Mouse (Mus musculus) heart, embryonic 13.5 days (tissue): ENCODE measurements at regions not wholly inside any gene's neighbourhood (a gene's known extent, or its start where the extent isn't known, plus 50 kb on each side); places are given as distances from the start of the nearest gene placed in this dataset.
A peak's percentile ranks its signal among the peaks of the same experiment; 100 is the strongest.

Experiments used
- ATAC-seq: fragments of 200-750 bp; cut with Nextera tagmentation; 2 replicates; pipeline ENCODE4 v1.8.0; 2017; ENCODE audit warnings: moderate TSS enrichment; ENCODE audit not compliant: insufficient number of reproducible peaks, low FRiP score, low TSS enrichment; ENCODE audit errors: extremely low read depth
- H3K27ac ChIP-seq: fragments of 300-500 bp; sonication (generic); replicated peaks from 2 replicates; pipeline ENCODE4 v1.5.1; 2015; ENCODE audit warnings: moderate library complexity, mild to moderate bottlenecking, inconsistent platforms
- H3K27me3 ChIP-seq: fragments of 300-500 bp; sonication (generic); replicated peaks from 2 replicates; pipeline ENCODE4 v1.6.1; 2015; ENCODE audit warnings: mild to moderate bottlenecking, inconsistent platforms
- H3K36me3 ChIP-seq: fragments of 300-500 bp; sonication (generic); 2 replicates; pipeline ENCODE4 v1.6.1; 2015; ENCODE audit warnings: mild to moderate bottlenecking, inconsistent platforms
- H3K4me1 ChIP-seq: fragments of 300-500 bp; sonication (generic); 2 replicates; pipeline ENCODE4 v1.6.1; 2015; ENCODE audit warnings: inconsistent platforms
- H3K4me2 ChIP-seq: fragments of 300-500 bp; sonication (generic); 2 replicates; pipeline ENCODE4 v1.6.1; 2015; ENCODE audit warnings: inconsistent platforms, mild to moderate bottlenecking, moderate library complexity
- H3K4me3 ChIP-seq: fragments of 300-500 bp; sonication (generic); 2 replicates; pipeline ENCODE4 v1.5.1; 2015; ENCODE audit warnings: moderate library complexity, mild to moderate bottlenecking, inconsistent platforms
- H3K9ac ChIP-seq: fragments of 300-500 bp; sonication (generic); 2 replicates; pipeline ENCODE4 v1.6.1; 2015; ENCODE audit warnings: inconsistent platforms, mild to moderate bottlenecking, moderate library complexity
- H3K9me3 ChIP-seq: fragments of 300-500 bp; sonication (generic); 2 replicates; pipeline ENCODE4 v1.6.1; 2016; ENCODE audit warnings: inconsistent platforms
- WGBS: fragments of 180-500 bp; shearing (Covaris S2); methylation state at CpG from one replicate; pipeline ENCODE4 v1.1.7; 2015; ENCODE audit warnings: mixed read lengths; 5-methylcytosine and 5-hydroxymethylcytosine counted together

GRCm38 (mm10) chr7:117138681-117139080 is 242.1 kb upstream of the Xylt1 start:
- Histone ChIP-seq H3K9me3 (no peaks in the 10 kb centered on the region), H3K36me3 (no peaks in the 10 kb centered on the region), H3K4me2 (no peak overlapping the region), H3K9ac (no peak overlapping the region), H3K4me1 (peaks cover 12% of the 10 kb centered on the region), H3K27ac (no peak overlapping the region), H3K4me3 (no peak overlapping the region), H3K27me3 (no peaks in the 10 kb centered on the region)
- no peak for ATAC-seq
- 54% methylated on average over 1 of the region's 1 CpGs for WGBS

- Histone ChIP-seq H3K4me1 (peaks cover 12% of the 10 kb centered on the region), H3K36me3 (no peaks in the 10 kb centered on the region)
- ATAC-seq: no peak
Observed at GRCm38 (mm10) chr7:117139245-117139970, 241.4 kb upstream of the Xylt1 start.

GRCm38 (mm10) chr7:117139971-117140247 is 240.9 kb upstream of the Xylt1 start:
- no peak for ATAC-seq
- WGBS: 17% methylated on average over 1 of the region's 1 CpGs

More at GRCm38 (mm10) chr7:117139245-117139970, 241.4 kb upstream of the Xylt1 start:
- WGBS: 15% methylated on average over 5 of the region's 5 CpGs
- no peaks in the 10 kb centered on the region for H3K27me3 ChIP-seq
- H3K4me2 ChIP-seq: no peak overlapping the region
- no peak overlapping the region for H3K4me3 ChIP-seq
- H3K9ac ChIP-seq: no peak overlapping the region
- no peaks in the 10 kb centered on the region for H3K9me3 ChIP-seq
- H3K27ac ChIP-seq: no peak overlapping the region

GRCm38 (mm10) chr7:117146809-117147208 is 234.0 kb upstream of the Xylt1 start:
- Histone ChIP-seq H3K9ac (no peak overlapping the region), H3K27me3 (0 out of 2 replicates have a peak, but pooled peaks cover 1% of the 10 kb centered on the region), H3K9me3 (no peaks in the 10 kb centered on the region), H3K4me3 (no peak overlapping the region), H3K4me2 (no peak overlapping the region), H3K27ac (no peak overlapping the region), H3K36me3 (no peaks in the 10 kb centered on the region), H3K4me1 (no peaks in the 10 kb centered on the region)
- ATAC-seq: no peak
- WGBS: 78% methylated on average over 7 of the region's 7 CpGs

More at GRCm38 (mm10) chr7:117139971-117140247, 240.9 kb upstream of the Xylt1 start:
- Histone ChIP-seq H3K9ac (no peak overlapping the region), H3K36me3 (no peaks in the 10 kb centered on the region), H3K4me3 (no peak overlapping the region), H3K4me1 (peaks cover 12% of the 10 kb centered on the region), H3K9me3 (no peaks in the 10 kb centered on the region), H3K27me3 (no peaks in the 10 kb centered on the region), H3K4me2 (no peak overlapping the region), H3K27ac (no peak overlapping the region)

GRCm38 (mm10) chr7:117150355-117150754 is 230.4 kb upstream of the Xylt1 start:
- Histone ChIP-seq H3K4me2 (no peak overlapping the region), H3K36me3 (no peaks in the 10 kb centered on the region), H3K9ac (no peak overlapping the region), H3K4me1 (no peaks in the 10 kb centered on the region), H3K27ac (no peak overlapping the region), H3K27me3 (0 out of 2 replicates have a peak, but pooled peaks cover 3% of the 10 kb centered on the region), H3K9me3 (no peaks in the 10 kb centered on the region), H3K4me3 (no peak overlapping the region)
- no peak for ATAC-seq
- 60% methylated on average over 8 of the region's 8 CpGs for WGBS

GRCm38 (mm10) chr7:117153826-117154550 is 226.8 kb upstream of the Xylt1 start:
- no peak overlapping the region for H3K9ac ChIP-seq
- no peak for ATAC-seq
- H3K4me3 ChIP-seq: no peak overlapping the region
- no peaks in the 10 kb centered on the region for H3K4me1 ChIP-seq
- no peak overlapping the region for H3K27ac ChIP-seq
- H3K9me3 ChIP-seq: no peaks in the 10 kb centered on the region
- no peak overlapping the region for H3K4me2 ChIP-seq
- H3K27me3 ChIP-seq: 0 out of 2 replicates have a peak, but pooled peaks cover 3% of the 10 kb centered on the region
- 56% methylated on average over 5 of the region's 5 CpGs for WGBS
- no peaks in the 10 kb centered on the region for H3K36me3 ChIP-seq

GRCm38 (mm10) chr7:117161193-117161908 is 219.4 kb upstream of the Xylt1 start:
- no peak for ATAC-seq
- no peak overlapping the region for H3K4me2 ChIP-seq
- peaks cover 9% of the 10 kb centered on the region for H3K4me1 ChIP-seq
- no peaks in the 10 kb centered on the region for H3K36me3 ChIP-seq
- no peaks in the 10 kb centered on the region for H3K27me3 ChIP-seq
- no peak overlapping the region for H3K4me3 ChIP-seq
- H3K9me3 ChIP-seq: no peaks in the 10 kb centered on the region
- peak overlapping the region; percentile 7; the same call in 1 of the 2 replicates for H3K9ac ChIP-seq
- no peak overlapping the region for H3K27ac ChIP-seq
- WGBS: 33% methylated on average over 3 of the region's 3 CpGs

GRCm38 (mm10) chr7:117174811-117175422 is 205.9 kb upstream of the Xylt1 start:
- H3K4me2 ChIP-seq: no peak overlapping the region
- no peaks in the 10 kb centered on the region for H3K4me1 ChIP-seq
- no peaks in the 10 kb centered on the region for H3K9me3 ChIP-seq
- H3K4me3 ChIP-seq: no peak overlapping the region
- H3K36me3 ChIP-seq: no peaks in the 10 kb centered on the region
- WGBS: 72% methylated on average over 8 of the region's 8 CpGs
- ATAC-seq: no peak
- H3K27me3 ChIP-seq: no peaks in the 10 kb centered on the region
- H3K9ac ChIP-seq: no peak overlapping the region
- H3K27ac ChIP-seq: no peak overlapping the region

GRCm38 (mm10) chr7:117184011-117184410 is 196.8 kb upstream of the Xylt1 start:
- Histone ChIP-seq H3K9me3 (no peaks in the 10 kb centered on the region), H3K9ac (no peak overlapping the region), H3K4me2 (no peak overlapping the region), H3K36me3 (no peaks in the 10 kb centered on the region), H3K27me3 (no peaks in the 10 kb centered on the region), H3K4me1 (no peaks in the 10 kb centered on the region), H3K27ac (no peak overlapping the region), H3K4me3 (no peak overlapping the region)
- WGBS: 51% methylated on average over 1 of the region's 1 CpGs
- no peak for ATAC-seq

- Histone ChIP-seq H3K4me3 (no peak overlapping the region), H3K27me3 (no peaks in the 10 kb centered on the region), H3K9ac (no peak overlapping the region), H3K4me2 (no peak overlapping the region), H3K36me3 (no peaks in the 10 kb centered on the region), H3K27ac (no peak overlapping the region), H3K9me3 (no peaks in the 10 kb centered on the region), H3K4me1 (no peaks in the 10 kb centered on the region)
- WGBS: 77% methylated on average over 1 of the region's 1 CpGs
- no peak for ATAC-seq
Observed at GRCm38 (mm10) chr7:117185891-117186290, 194.9 kb upstream of the Xylt1 start.

- no peak for ATAC-seq
- 60% methylated on average over 3 of the region's 3 CpGs for WGBS
- no peak overlapping the region for H3K4me3 ChIP-seq
Observed at GRCm38 (mm10) chr7:117196611-117197010, 184.2 kb upstream of the Xylt1 start.

More at GRCm38 (mm10) chr7:117196611-117197010, 184.2 kb upstream of the Xylt1 start:
- Histone ChIP-seq H3K4me1 (no peaks in the 10 kb centered on the region), H3K27ac (no peak overlapping the region), H3K9me3 (no peaks in the 10 kb centered on the region), H3K27me3 (no peaks in the 10 kb centered on the region), H3K9ac (no peak overlapping the region), H3K4me2 (no peak overlapping the region), H3K36me3 (no peaks in the 10 kb centered on the region)
